Mouse (Mus musculus): ENCODE results near the gene Trat1. TPM values are rescaled to one million over a fixed set of nuclear protein-coding genes. Genes with fewer than 3 reads are reported as not detected.

Gene Trat1
- polyA plus RNA-seq, 1 experiment from 2014 or later: not detected

GRCm38 (mm10) chr16:48701896-48702295, 69.9 kb downstream of the Trat1 start:
- H3K27ac ChIP-seq: no peak overlapping the region
- 84% methylated on average over 3 of the region's 3 CpGs for WGBS
- no peaks in the 10 kb centered on the region for H3K27me3 ChIP-seq
- H3K9me3 ChIP-seq: no peaks in the 10 kb centered on the region
- no peak for ATAC-seq (ENCODE audit: low FRiP score, low read depth)
- H3K4me1 ChIP-seq: no peaks in the 10 kb centered on the region
- H3K4me2 ChIP-seq (replicated peaks): no peak overlapping the region
- no peak overlapping the region for H3K9ac ChIP-seq
- no peaks in the 10 kb centered on the region for H3K36me3 ChIP-seq
- no peak overlapping the region for H3K4me3 ChIP-seq

Other genes with a start within 250 kb of the Trat1 start
- not detected in 2 replicates for gene Retnlb, start 44.8 kb upstream of the Trat1 start, polyA plus RNA-seq (2015; fragmentation: Nextera tagmentation; extraction: Ambion mirVana)
- not detected in 2 replicates for gene Retnla, start 70.5 kb upstream of the Trat1 start, polyA plus RNA-seq (2015; fragmentation: Nextera tagmentation; extraction: Ambion mirVana)
- not detected in 2 replicates for gene Retnlg, start 100.6 kb upstream of the Trat1 start, polyA plus RNA-seq (2015; fragmentation: Nextera tagmentation; extraction: Ambion mirVana)
- gene Dzip3, start 222.1 kb upstream of the Trat1 start, polyA plus RNA-seq (2015; fragmentation: Nextera tagmentation; extraction: Ambion mirVana): 40.2 and 41.0 TPM in 2 replicates
- 28.2 and 29.6 TPM in 2 replicates for gene Cip2a, start 222.2 kb upstream of the Trat1 start, polyA plus RNA-seq (2015; fragmentation: Nextera tagmentation; extraction: Ambion mirVana)